Mouse (Mus musculus) liver, embryonic 14.5 days (tissue): ENCODE measurements around the gene Celf2. TPM values are rescaled to one million over a fixed set of nuclear protein-coding genes. Genes with fewer than 3 reads are reported as not detected.

Source experiments
- ATAC-seq: fragments of 200-750 bp; cut with Nextera tagmentation; 2 replicates; pipeline ENCODE4 v1.8.0; 2017; ENCODE audit warnings: moderate number of reproducible peaks, mild to moderate bottlenecking, moderate library complexity; ENCODE audit not compliant: insufficient read depth
- DNase-seq, 3 experiments: peaks; one replicate each; pipeline ENCODE4 v3.0.0-alpha.2; 2012 to 2013; ENCODE audit warnings: low read depth in 3 of 3, low spot score in 3 of 3
- H3K27ac ChIP-seq: fragments of 300-500 bp; sonication (generic); 2 replicates; pipeline ENCODE4 v1.5.1; 2014; ENCODE audit warnings: moderate library complexity, mild to moderate bottlenecking, control low read depth, inconsistent platforms
- H3K27me3 ChIP-seq: fragments of 300-500 bp; sonication (generic); 2 replicates; pipeline ENCODE4 v1.6.1; 2014; ENCODE audit warnings: mild to moderate bottlenecking, low read length, moderate library complexity; ENCODE audit not compliant: control insufficient read depth, insufficient read depth
- H3K36me3 ChIP-seq: fragments of 300-500 bp; sonication (generic); replicated peaks from 2 replicates; pipeline ENCODE4 v1.6.1; 2014; ENCODE audit warnings: low read depth; ENCODE audit not compliant: control insufficient read depth, insufficient read depth
- H3K4me1 ChIP-seq, 2 experiments: fragments of 200-500 bp in 1 of 2; fragments of 300-500 bp in 1 of 2; sonication (generic) in 1 of 2; replicated peaks; 2 replicates each; pipeline ENCODE4 v1.6.1; 2012 to 2014; ENCODE audit warnings: antibody characterized with exemption in 1 of 2, inconsistent platforms in 1 of 2, low read length in 1 of 2; ENCODE audit not compliant: control insufficient read depth in 2 of 2, insufficient read depth in 2 of 2
- H3K4me2 ChIP-seq: fragments of 300-500 bp; sonication (generic); 2 replicates; pipeline ENCODE4 v1.6.1; 2014; ENCODE audit warnings: low read depth, mild to moderate bottlenecking, control low read depth, moderate library complexity
- H3K4me3 ChIP-seq, 2 experiments: fragments of 200-500 bp in 1 of 2; fragments of 300-500 bp in 1 of 2; sonication (generic) in 1 of 2; 2 replicates each; pipeline ENCODE4 v1.5.1; 2012 to 2014; ENCODE audit warnings: low read depth in 2 of 2, low read length in 2 of 2, mild to moderate bottlenecking in 2 of 2, control low read depth in 1 of 2, inconsistent platforms in 1 of 2, moderate library complexity in 1 of 2; ENCODE audit not compliant: insufficient read depth in 1 of 2
- H3K9ac ChIP-seq: fragments of 300-500 bp; sonication (generic); replicated peaks from 2 replicates; pipeline ENCODE4 v1.6.1; 2014; ENCODE audit warnings: mild to moderate bottlenecking, control low read depth, moderate library complexity
- H3K9me3 ChIP-seq: fragments of 300-500 bp; sonication (generic); 2 replicates; pipeline ENCODE4 v1.6.1; 2016; ENCODE audit warnings: low read length, mixed read lengths; ENCODE audit not compliant: control insufficient read depth
- CTCF ChIP-seq: IDR thresholded peaks from 2 replicates; pipeline ENCODE4 v1.5.1; 2016; ENCODE audit warnings: antibody characterized with exemption, low read depth, control low read depth
- EP300 ChIP-seq: IDR thresholded peaks from 2 replicates; pipeline ENCODE4 v1.6.1; 2016; ENCODE audit warnings: antibody characterized with exemption, low read depth
- WGBS: fragments of 180-500 bp; shearing (Covaris S2); extraction: QIAGEN DNeasy Blood & Tissue Kit; methylation state at CpG from one replicate; pipeline ENCODE4 v1.1.7; 2014; ENCODE audit not compliant: insufficient replicate concordance; 5-methylcytosine and 5-hydroxymethylcytosine counted together
- polyA plus RNA-seq, 2 experiments: library from polyadenylated mRNA; depleted of rRNA in 1 of 2; stranded (reverse) in 1 of 2; unstranded in 1 of 2; fragments of >200 nt; fragmentation: Nextera tagmentation in 1 of 2; extraction: Ambion mirVana in 1 of 2; gene quantifications; 2 replicates each; pipeline versions ENCODE4 v1.2.1 to v1.2.3; 2012 to 2014

The Celf2 gene
- polyA plus RNA-seq, 2 experiments = 3.9 to 7.8 TPM

GRCm38 (mm10) chr2:7026737-7027136, 482.6 kb downstream of the Celf2 start:
- ATAC-seq = no peak
- Histone ChIP-seq H3K27ac (no peak overlapping the region), H3K4me2 (no peak overlapping the region), H3K9me3 (no peaks in the 10 kb centered on the region), H3K4me3 (no peak overlapping the region), H3K9ac (no peak overlapping the region), H3K36me3 (no peaks in the 10 kb centered on the region), H3K4me1 (no peaks in the 10 kb centered on the region), H3K27me3 (no peaks in the 10 kb centered on the region)
- TF ChIP-seq CTCF = no peak
- no peak for TF ChIP-seq EP300
- DNase-seq = no peak
- 69% methylated on average over 1 of the region's 1 CpGs for WGBS

GRCm38 (mm10) chr2:7025594-7025993, 483.8 kb downstream of the Celf2 start:
- ATAC-seq = no peak
- WGBS = 58% methylated on average over 5 of the region's 5 CpGs

GRCm38 (mm10) chr2:7022184-7022583, 487.2 kb downstream of the Celf2 start:
- Histone ChIP-seq H3K27me3 (no peaks in the 10 kb centered on the region), H3K36me3 (no peaks in the 10 kb centered on the region), H3K9me3 (no peaks in the 10 kb centered on the region), H3K4me2 (no peak overlapping the region), H3K27ac (no peak overlapping the region), H3K9ac (no peak overlapping the region), H3K4me3 (no peak overlapping the region), H3K4me1 (no peaks in the 10 kb centered on the region)
- DNase-seq = no peak
- WGBS = 32% methylated on average over 3 of the region's 3 CpGs
- no peak for TF ChIP-seq EP300
- no peak for TF ChIP-seq CTCF
- no peak for ATAC-seq

More at GRCm38 (mm10) chr2:7025594-7025993, 483.8 kb downstream of the Celf2 start:
- DNase-seq = no peak
- TF ChIP-seq CTCF (no peak), EP300 (no peak)
- Histone ChIP-seq H3K4me3 (no peak overlapping the region), H3K36me3 (no peaks in the 10 kb centered on the region), H3K4me1 (no peaks in the 10 kb centered on the region), H3K9me3 (no peaks in the 10 kb centered on the region), H3K9ac (no peak overlapping the region), H3K27me3 (no peaks in the 10 kb centered on the region), H3K4me2 (no peak overlapping the region), H3K27ac (no peak overlapping the region)

- no peak overlapping the region for H3K4me3 ChIP-seq
- no peak for DNase-seq
- TF ChIP-seq EP300 = no peak
Observed at GRCm38 (mm10) chr2:7017384-7018113, 491.8 kb downstream of the Celf2 start.

GRCm38 (mm10) chr2:7013126-7013525, 496.2 kb downstream of the Celf2 start:
- TF ChIP-seq CTCF (no peak), EP300 (no peak)
- WGBS = 60% methylated on average over 5 of the region's 5 CpGs
- no peaks in the 10 kb centered on the region for H3K9me3 ChIP-seq
- H3K36me3 ChIP-seq = no peaks in the 10 kb centered on the region
- DNase-seq (no peak), ATAC-seq (no peak)
- no peak overlapping the region for H3K4me2 ChIP-seq
- H3K4me1 ChIP-seq = no peaks in the 10 kb centered on the region
- no peak overlapping the region for H3K27ac ChIP-seq
- H3K27me3 ChIP-seq = no peaks in the 10 kb centered on the region
- H3K4me3 ChIP-seq = no peak overlapping the region
- H3K9ac ChIP-seq = no peak overlapping the region

More at GRCm38 (mm10) chr2:7017384-7018113, 491.8 kb downstream of the Celf2 start:
- 67% methylated on average over 6 of the region's 6 CpGs for WGBS
- Histone ChIP-seq H3K9ac (no peak overlapping the region), H3K4me2 (no peak overlapping the region), H3K9me3 (no peaks in the 10 kb centered on the region), H3K27ac (no peak overlapping the region), H3K4me1 (no peaks in the 10 kb centered on the region), H3K27me3 (no peaks in the 10 kb centered on the region), H3K36me3 (no peaks in the 10 kb centered on the region)
- no peak for ATAC-seq
